In the genomic region with DNA sequence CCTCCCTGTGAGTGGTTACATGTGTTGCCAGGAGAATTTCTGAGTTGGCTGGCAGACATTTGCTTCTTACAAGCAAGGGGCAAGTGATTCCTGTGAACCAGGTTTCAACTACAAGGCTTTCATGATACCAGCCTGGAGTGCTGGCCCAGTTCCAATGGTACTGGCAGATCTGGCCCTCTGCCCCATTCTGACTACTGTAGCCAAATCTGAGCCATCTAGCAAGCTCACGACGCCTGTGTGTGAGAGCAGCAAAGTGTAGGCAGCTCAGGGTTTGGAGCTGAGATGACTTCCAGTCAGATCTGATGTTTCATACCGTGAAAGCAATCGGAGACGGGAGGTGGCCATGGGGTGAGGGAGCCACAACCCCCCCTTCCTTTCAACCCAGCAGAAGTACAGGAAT, we compare ENCODE assay signal across 12 mouse cellular contexts. TPM values are rescaled to one million over a fixed set of nuclear protein-coding genes. Genes with fewer than 3 reads are reported as not detected.
DNase-seq lines count a peak whose midpoint lies in the region; ATAC-seq and TF ChIP-seq lines count a peak whose summit lies in the region.
"Had no signal": no experiment of that assay in that cellular context is flagged by ENCODE, and none has a peak within 500 bp of the region (broad histone marks: within the 10 kb centered on the region; RNA-seq: fewer than 3 reads in every experiment).

No protein-coding gene starts in this region.

- no peak for TF ChIP-seq CTCF in kidney, adult 2 months (conservative IDR thresholded peaks at IDR 0.05; ENCODE audit: insufficient read depth, insufficient read length, low read depth, low read length)

- ATAC-seq in kidney, embryonic 16.5 days (ENCODE audit: low FRiP score, low TSS enrichment), result no peak
- ATAC-seq: lung, postnatal 0 days had no signal

- H3K9ac ChIP-seq in kidney, embryonic 16.5 days (replicated peaks; ENCODE audit: low read length), result no peak overlapping the region
- H3K9ac ChIP-seq: embryonic facial prominence, embryonic 15.5 days had no signal

- peaks cover 2% of the 10 kb centered on the region for H3K36me3 ChIP-seq in kidney, adult 2 months (ENCODE audit: control insufficient read depth, insufficient read depth, low read length)
- H3K36me3 ChIP-seq in kidney, embryonic 16.5 days (ENCODE audit: insufficient read depth, low read length), result peaks cover 45% of the 10 kb centered on the region

- no peaks in the 10 kb centered on the region for H3K9me3 ChIP-seq in kidney, embryonic 16.5 days (ENCODE audit: low read length)
- H3K9me3 ChIP-seq: embryonic facial prominence, embryonic 15.5 days; G1E had no signal

- H3K4me1 ChIP-seq in kidney, adult 2 months (ENCODE audit: control insufficient read depth, insufficient read depth, low read length), result no peaks in the 10 kb centered on the region
- no peaks in the 10 kb centered on the region for H3K4me1 ChIP-seq in kidney, embryonic 16.5 days (ENCODE audit: insufficient read depth, low read length)
- H3K4me1 ChIP-seq: embryonic facial prominence, embryonic 15.5 days had no signal

- no peak overlapping the region for H3K4me3 ChIP-seq in kidney, adult 2 months (ENCODE audit: insufficient read depth, low read depth, low read length)
- no peak overlapping the region for H3K4me3 ChIP-seq in kidney, embryonic 16.5 days (ENCODE audit: low read length)
- H3K4me3 ChIP-seq: embryonic facial prominence, embryonic 15.5 days; heart, adult 2 months had no signal

- DNase-seq in adrenal gland, adult (ENCODE audit: inconsistent age in 2 of 2, low spot score in 1 of 2), result peak; percentile 64 to 84
- DNase-seq in adrenal gland, postnatal 4 days (ENCODE audit: low spot score in 2 of 2), result no peak
- peak; percentile 23 for DNase-seq in kidney, adult 2 months
- DNase-seq in right cerebral cortex, postnatal 14 days, result peak; percentile 24
- DNase-seq in right cerebral cortex, postnatal 36 days (ENCODE audit: low spot score in 2 of 2), result no peak
- DNase-seq in spleen, postnatal 10 days (ENCODE audit: low spot score in 2 of 2), result no peak
- DNase-seq in lung, postnatal 36 days, result no peak

- H3K27me3 ChIP-seq in kidney, adult 2 months (replicated peaks; ENCODE audit: control insufficient read depth, insufficient read depth, low read length), result no peaks in the 10 kb centered on the region
- no peaks in the 10 kb centered on the region for H3K27me3 ChIP-seq in kidney, embryonic 16.5 days (ENCODE audit: insufficient read depth, low read length)
- H3K27me3 ChIP-seq: embryonic facial prominence, embryonic 15.5 days had no signal

- H3K27ac ChIP-seq in kidney, adult 2 months (ENCODE audit: insufficient read depth, low read depth, low read length), result no peak overlapping the region
- H3K27ac ChIP-seq in kidney, embryonic 16.5 days (ENCODE audit: low read length), result no peak overlapping the region
- H3K27ac ChIP-seq: embryonic facial prominence, embryonic 15.5 days; heart, adult 2 months had no signal

- TF ChIP-seq POLR2A in kidney, adult 2 months (IDR thresholded peaks at IDR 0.05; ENCODE audit: low read depth, low read length), result no peak

- 69% methylated on average over 5 of the region's 5 CpGs for WGBS in kidney, adult 2 months
- WGBS in kidney, embryonic 16.5 days, result 92% methylated on average over 5 of the region's 5 CpGs

- H3K4me2 ChIP-seq in kidney, embryonic 16.5 days (replicated peaks; ENCODE audit: low read depth, low read length), result no peak overlapping the region
- H3K4me2 ChIP-seq: embryonic facial prominence, embryonic 15.5 days had no signal

RNA-seq across cellular contexts. Expression of gene Pop4, which starts 8.8 kb away (rescaled TPM):
- 10 to 100 TPM; 58.8 to 62.7 TPM for total RNA-seq in adrenal gland, postnatal 4 days (2021)
- polyA plus RNA-seq in kidney, adult 2 months (2012; rRNA removed), result 10.6 and 11.0 TPM in 2 replicates
- polyA plus RNA-seq in kidney, embryonic 16.5 days (2015; fragmentation: Nextera tagmentation; extraction: Ambion mirVana), result 63.3 and 64.0 TPM in 2 replicates

RNA-seq across cellular contexts. Expression of gene Plekhf1, which starts 34.6 kb away (rescaled TPM):
- total RNA-seq in adrenal gland, postnatal 4 days (2021), result 1 to 10 TPM; 2.7 to 3.0 TPM
- polyA plus RNA-seq in kidney, adult 2 months (2012; rRNA removed), result 6.3 and 6.4 TPM in 2 replicates
- polyA plus RNA-seq in kidney, embryonic 16.5 days (2015; fragmentation: Nextera tagmentation; extraction: Ambion mirVana), result 5.9 and 6.3 TPM in 2 replicates

Comparison
In these comparisons a context has a peak if more than half of its experiments do, and no peak if none do; other contexts are left out.
1. DNase-seq: peak in adrenal gland, adult (2 of 2), kidney, adult 2 months (single experiment) and right cerebral cortex, postnatal 14 days (single experiment); none in adrenal gland, postnatal 4 days (0 of 2), right cerebral cortex, postnatal 36 days (0 of 2), spleen, postnatal 10 days (0 of 2) and lung, postnatal 36 days (single experiment).